Mouse (Mus musculus) limb, embryonic 12.5 days (tissue): ENCODE measurements around the gene Fezf2. TPM values are rescaled to one million over a fixed set of nuclear protein-coding genes. Genes with fewer than 3 reads are reported as not detected.

Experiments
- ATAC-seq: fragments of 200-750 bp; cut with Nextera tagmentation; 2 replicates; pipeline ENCODE4 v1.8.0; 2017; ENCODE audit warnings: low read depth, moderate TSS enrichment; ENCODE audit not compliant: insufficient number of reproducible peaks, insufficient read depth, low FRiP score, low TSS enrichment
- H3K27ac ChIP-seq: fragments of 300-500 bp; sonication (generic); 2 replicates; pipeline ENCODE4 v1.5.1; 2016; ENCODE audit warnings: mild to moderate bottlenecking, moderate library complexity
- H3K27me3 ChIP-seq: fragments of 300-500 bp; sonication (generic); 2 replicates; pipeline ENCODE4 v1.6.1; 2016; ENCODE audit warnings: mild to moderate bottlenecking, moderate library complexity
- H3K36me3 ChIP-seq: fragments of 300-500 bp; sonication (generic); 2 replicates; pipeline ENCODE4 v1.6.1; 2016; ENCODE audit warnings: mild to moderate bottlenecking, moderate library complexity
- H3K4me1 ChIP-seq: fragments of 300-500 bp; sonication (generic); replicated peaks from 2 replicates; pipeline ENCODE4 v1.6.1; 2016
- H3K4me2 ChIP-seq: fragments of 300-500 bp; sonication (generic); 2 replicates; pipeline ENCODE4 v1.6.1; 2016; ENCODE audit warnings: mild to moderate bottlenecking, moderate library complexity
- H3K4me3 ChIP-seq: fragments of 300-500 bp; sonication (generic); replicated peaks from 2 replicates; pipeline ENCODE4 v1.5.1; 2016; ENCODE audit warnings: mild to moderate bottlenecking
- H3K9ac ChIP-seq: fragments of 300-500 bp; sonication (generic); replicated peaks from 2 replicates; pipeline ENCODE4 v1.6.1; 2016; ENCODE audit warnings: mild to moderate bottlenecking, moderate library complexity
- H3K9me3 ChIP-seq: fragments of 300-500 bp; sonication (generic); 2 replicates; pipeline ENCODE4 v1.6.1; 2016; ENCODE audit warnings: mild to moderate bottlenecking, moderate library complexity
- WGBS: fragments of 180-500 bp; shearing (Covaris S2); methylation state at CpG from one replicate; pipeline ENCODE4 v1.1.7; 2016; 5-methylcytosine and 5-hydroxymethylcytosine counted together
- polyA plus RNA-seq: library from polyadenylated mRNA; unstranded; fragments of >200 nt; fragmentation: Nextera tagmentation; extraction: Ambion mirVana; gene quantifications from 2 replicates; pipeline ENCODE4 v1.2.1, GENCODE M21; 2016

The Fezf2 gene
- polyA plus RNA-seq, 1 experiment from 2014 or later, result 0.33 TPM

DNA sequence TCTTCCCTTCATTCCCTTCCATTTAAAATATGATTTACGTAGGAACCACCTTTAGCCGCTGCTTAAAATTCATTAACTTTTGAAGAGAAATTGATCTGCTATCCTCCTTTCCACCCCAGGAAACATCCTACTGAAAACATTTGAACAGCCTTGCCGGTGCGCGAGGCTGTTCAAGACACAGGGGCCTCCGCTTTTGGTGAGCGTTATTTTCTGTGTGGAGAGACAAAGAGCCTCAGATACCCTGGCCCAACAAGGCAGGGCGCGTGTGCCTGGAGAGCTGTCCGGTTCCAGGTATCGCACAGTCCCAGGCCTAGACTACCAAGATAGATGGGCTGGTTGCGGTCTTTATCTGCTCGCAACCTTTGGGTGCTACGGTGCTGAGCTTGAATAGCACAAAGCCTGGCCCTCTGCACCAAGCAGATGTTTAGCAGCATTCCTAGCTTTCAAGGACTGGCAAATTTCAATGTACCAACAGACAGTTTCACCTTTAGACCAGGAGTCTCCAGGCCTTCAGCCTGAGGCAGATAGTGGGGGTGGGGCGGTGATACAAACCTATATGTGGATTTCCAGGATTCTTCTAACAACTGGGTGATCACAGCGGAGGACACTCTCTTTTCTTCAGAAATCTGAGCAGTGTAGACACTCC lies 2.4 kb upstream of the Fezf2 start:
- no peak for ATAC-seq
- Histone ChIP-seq H3K4me1 (peaks cover 15% of the 10 kb centered on the region), H3K4me3 (no peak overlapping the region), H3K9me3 (no peaks in the 10 kb centered on the region), H3K4me2 (no peak overlapping the region), H3K27ac (no peak overlapping the region), H3K27me3 (peaks cover 93% of the 10 kb centered on the region), H3K36me3 (no peaks in the 10 kb centered on the region), H3K9ac (no peak overlapping the region)
- WGBS, result 5% methylated on average over 16 of the region's 16 CpGs

DNA sequence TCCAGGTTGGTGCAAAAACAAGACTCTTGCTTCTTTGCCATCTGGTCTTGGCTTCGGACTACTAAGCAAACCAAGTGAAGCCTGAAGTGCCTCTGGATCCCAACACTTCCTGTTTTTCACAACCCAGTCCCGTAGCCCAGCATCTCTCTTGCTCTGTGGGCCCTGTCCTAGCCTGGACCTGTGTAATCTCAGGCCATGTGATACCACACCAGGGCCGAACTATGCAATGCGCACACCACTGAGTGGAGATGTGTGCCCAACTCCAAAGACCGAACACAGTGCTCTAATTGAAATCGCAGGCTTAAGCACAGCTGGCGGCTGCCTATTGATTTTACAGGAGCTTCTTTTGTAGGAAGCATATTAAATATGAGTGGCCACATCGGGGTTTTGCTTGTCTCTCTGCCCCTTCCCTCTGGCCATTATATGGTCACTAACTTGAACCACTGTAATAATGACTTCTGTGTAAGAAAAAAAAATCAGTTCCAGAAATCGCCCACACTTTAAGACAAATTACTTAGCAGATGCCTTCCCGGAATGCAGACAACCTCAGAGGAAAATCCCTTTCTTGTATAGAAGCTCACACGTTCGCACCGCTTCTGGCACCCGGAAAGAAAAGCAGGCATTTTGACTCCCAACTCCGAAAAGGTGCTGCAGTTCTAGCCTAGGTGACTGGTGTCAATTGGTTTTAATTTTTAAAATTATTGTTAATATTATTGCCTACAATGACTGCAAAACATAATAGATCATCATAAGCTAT lies 1.5 kb upstream of the Fezf2 start:
- 4% methylated on average over 15 of the region's 15 CpGs for WGBS
- H3K9me3 ChIP-seq, result no peaks in the 10 kb centered on the region
- no peak overlapping the region for H3K4me3 ChIP-seq
- no peak overlapping the region for H3K4me2 ChIP-seq
- H3K4me1 ChIP-seq, result peaks cover 24% of the 10 kb centered on the region
- H3K27me3 ChIP-seq, result peaks cover 98% of the 10 kb centered on the region
- H3K9ac ChIP-seq, result no peak overlapping the region
- H3K36me3 ChIP-seq, result no peaks in the 10 kb centered on the region
- 0 out of 2 replicates have a peak, but pooled peaks have one; percentile 57 for ATAC-seq
- no peak overlapping the region for H3K27ac ChIP-seq

DNA sequence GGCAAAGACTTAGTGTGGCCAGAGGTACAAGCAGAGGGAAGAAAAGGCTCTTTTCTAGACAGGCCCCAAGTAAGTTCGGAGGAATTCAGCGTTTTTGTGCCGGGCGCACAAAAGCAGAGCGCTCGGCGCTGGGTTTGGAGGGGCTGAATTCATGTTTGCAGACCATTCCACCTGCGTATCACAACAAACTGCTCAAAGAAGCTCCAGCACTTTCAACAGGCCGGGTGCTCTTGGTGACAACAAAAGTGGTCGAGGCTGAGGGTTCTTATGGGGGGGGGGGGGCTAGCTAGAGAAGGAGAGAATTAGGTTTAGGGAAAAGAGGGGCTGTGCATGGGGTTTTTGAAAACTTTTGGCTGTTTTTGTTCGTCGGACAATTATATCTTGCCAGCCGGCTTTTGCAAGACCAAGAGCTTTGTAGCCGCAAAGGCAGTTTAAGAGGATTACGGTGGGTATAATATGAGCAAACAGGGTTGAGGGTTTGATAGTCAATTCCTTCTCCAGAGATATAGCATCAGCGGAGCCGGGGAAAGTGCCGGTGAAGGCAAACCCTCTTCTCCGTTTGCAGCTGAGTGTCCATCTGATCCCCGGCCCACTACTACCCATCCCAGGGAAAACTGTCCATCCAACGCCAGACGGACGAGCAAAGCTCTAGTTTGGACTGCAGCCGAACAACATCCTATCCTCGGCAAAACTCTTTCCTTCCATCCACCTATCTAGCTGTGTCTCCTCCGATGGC lies 956 bp downstream of the Fezf2 start:
- Histone ChIP-seq H3K9ac (no peak overlapping the region), H3K36me3 (no peaks in the 10 kb centered on the region), H3K4me2 (peak overlapping the region; percentile 48), H3K27me3 (peaks cover 100% of the 10 kb centered on the region), H3K9me3 (no peaks in the 10 kb centered on the region), H3K4me1 (peaks cover 26% of the 10 kb centered on the region), H3K27ac (no peak overlapping the region), H3K4me3 (peak overlapping the region; percentile 20)
- ATAC-seq, result no peak
- 1% methylated on average over 26 of the region's 26 CpGs for WGBS

DNA sequence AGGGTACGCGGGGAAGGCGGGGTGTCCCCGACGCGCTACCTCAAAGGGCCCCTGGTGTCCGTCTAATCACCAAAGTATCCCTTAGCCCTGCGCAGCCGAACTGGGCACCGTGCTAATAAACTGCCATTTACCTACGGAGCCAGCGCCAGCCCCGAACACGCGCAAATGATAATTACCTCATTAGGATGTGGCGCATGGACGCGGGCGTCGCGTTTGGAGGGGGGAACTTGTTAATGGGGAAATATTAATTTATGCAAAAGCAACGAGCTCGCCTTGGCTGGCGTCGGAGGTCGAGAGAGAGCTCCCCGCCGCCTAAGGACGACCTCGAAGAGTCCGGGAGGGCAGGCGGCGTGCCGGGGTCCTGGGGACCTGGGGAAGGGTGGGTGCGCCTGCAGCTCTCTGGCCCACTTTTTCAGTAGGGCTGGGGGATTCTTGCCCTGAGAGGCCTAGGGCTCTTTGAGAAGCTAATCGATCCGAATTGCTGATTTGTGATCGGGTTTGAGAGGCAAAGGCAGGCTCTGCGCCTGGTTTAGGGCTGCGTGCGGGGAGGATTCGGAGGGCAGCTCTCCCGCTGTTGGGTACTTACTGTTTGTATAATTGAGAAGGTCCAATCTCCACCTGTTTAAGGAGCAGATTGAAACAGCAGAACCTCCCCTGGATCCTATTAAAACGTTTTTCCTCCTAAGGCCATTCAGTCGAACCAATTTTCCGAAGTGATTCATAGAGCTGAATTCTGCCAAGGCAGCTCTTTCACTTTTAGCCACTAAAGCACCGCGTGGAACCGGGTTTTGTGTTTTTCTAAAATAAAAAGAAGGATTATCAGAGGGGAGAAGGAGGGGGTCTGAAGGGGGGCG lies 1.8 kb downstream of the Fezf2 start:
- peak overlapping the region; percentile 48 for H3K4me2 ChIP-seq

DNA sequence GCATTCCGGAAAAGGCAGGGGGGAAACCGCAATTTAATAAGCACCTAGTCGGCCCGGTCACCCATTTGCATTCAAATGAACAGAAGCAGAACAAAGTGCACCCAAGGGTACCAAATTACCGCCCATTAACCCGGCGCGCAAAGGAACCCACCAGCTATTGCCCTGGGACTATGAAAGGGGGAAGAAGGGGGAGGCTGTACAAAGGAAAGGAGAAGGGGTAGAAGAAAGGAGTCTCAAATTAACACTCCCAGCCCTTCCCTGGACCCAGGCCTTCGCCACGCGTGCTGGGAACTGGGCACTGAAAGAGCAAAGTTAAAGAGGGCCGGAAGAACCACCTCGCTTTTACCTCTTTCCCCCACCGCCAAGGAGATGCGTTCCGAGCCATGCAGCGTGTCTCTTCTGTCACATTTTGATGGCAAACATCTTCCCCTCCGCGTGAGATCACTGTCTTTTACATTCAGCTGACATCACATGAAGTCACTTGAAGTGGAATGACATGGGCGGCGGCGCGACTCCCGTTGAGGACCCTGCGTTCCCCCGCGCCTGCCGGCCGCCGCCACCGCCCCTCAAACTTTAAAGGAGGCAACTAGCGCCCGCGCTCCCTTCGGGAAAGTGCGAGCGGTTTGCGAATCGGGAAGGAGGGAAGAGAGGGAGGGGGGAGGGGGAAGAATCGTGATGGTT lies 2.6 kb downstream of the Fezf2 start:
- ATAC-seq, result no peak
- peaks cover 34% of the 10 kb centered on the region for H3K4me1 ChIP-seq
- H3K27ac ChIP-seq, result no peak overlapping the region
- peaks cover 100% of the 10 kb centered on the region for H3K27me3 ChIP-seq
- no peaks in the 10 kb centered on the region for H3K36me3 ChIP-seq
- H3K9me3 ChIP-seq, result no peaks in the 10 kb centered on the region
- no peak overlapping the region for H3K9ac ChIP-seq
- WGBS, result under 1% methylated on average over 40 of the region's 40 CpGs
- peak overlapping the region; percentile 48 for H3K4me2 ChIP-seq
- H3K4me3 ChIP-seq, result peak overlapping the region; percentile 26

More for the DNA sequence above, 1.8 kb downstream of the Fezf2 start:
- Histone ChIP-seq H3K27me3 (peaks cover 100% of the 10 kb centered on the region), H3K9ac (no peak overlapping the region), H3K4me3 (peak overlapping the region; percentile 26), H3K4me1 (peaks cover 29% of the 10 kb centered on the region), H3K27ac (no peak overlapping the region), H3K36me3 (no peaks in the 10 kb centered on the region), H3K9me3 (no peaks in the 10 kb centered on the region)
- ATAC-seq, result no peak
- WGBS, result under 1% methylated on average over 50 of the region's 50 CpGs

DNA sequence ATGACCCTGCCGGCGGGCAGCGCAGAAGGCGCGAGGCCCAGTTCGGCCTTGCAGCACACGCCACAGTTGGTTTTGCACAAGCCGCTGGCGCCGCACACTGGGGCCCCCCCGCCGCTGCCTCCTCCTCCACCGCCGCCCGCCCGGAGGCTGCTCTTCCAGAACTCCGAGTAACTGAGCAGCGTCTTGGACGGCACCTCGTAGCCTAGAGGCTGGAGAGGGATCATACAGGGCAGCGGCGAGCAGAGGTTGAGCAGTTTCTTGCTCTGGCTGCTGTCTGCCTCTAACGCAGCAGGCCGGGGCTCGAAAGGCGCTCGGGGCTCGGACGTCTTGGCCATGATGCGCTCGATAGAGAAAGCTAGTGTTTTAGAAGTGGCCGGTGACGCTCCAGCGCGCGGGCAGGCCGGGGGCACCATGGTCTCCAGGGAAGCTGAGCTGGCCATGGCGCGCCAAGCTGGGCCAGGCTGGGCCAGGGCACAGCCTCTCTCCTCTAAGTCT lies 3.2 kb downstream of the Fezf2 start:
- ATAC-seq, result 0 out of 2 replicates have a peak, but pooled peaks have one; percentile 49
- H3K4me1 ChIP-seq, result peaks cover 34% of the 10 kb centered on the region
- 2% methylated on average over 39 of the region's 39 CpGs for WGBS
- no peaks in the 10 kb centered on the region for H3K9me3 ChIP-seq
- H3K4me2 ChIP-seq, result peak overlapping the region; percentile 48
- H3K4me3 ChIP-seq, result peak overlapping the region; percentile 26
- H3K27me3 ChIP-seq, result peaks cover 100% of the 10 kb centered on the region
- H3K36me3 ChIP-seq, result no peaks in the 10 kb centered on the region
- H3K9ac ChIP-seq, result no peak overlapping the region
- H3K27ac ChIP-seq, result no peak overlapping the region

DNA sequence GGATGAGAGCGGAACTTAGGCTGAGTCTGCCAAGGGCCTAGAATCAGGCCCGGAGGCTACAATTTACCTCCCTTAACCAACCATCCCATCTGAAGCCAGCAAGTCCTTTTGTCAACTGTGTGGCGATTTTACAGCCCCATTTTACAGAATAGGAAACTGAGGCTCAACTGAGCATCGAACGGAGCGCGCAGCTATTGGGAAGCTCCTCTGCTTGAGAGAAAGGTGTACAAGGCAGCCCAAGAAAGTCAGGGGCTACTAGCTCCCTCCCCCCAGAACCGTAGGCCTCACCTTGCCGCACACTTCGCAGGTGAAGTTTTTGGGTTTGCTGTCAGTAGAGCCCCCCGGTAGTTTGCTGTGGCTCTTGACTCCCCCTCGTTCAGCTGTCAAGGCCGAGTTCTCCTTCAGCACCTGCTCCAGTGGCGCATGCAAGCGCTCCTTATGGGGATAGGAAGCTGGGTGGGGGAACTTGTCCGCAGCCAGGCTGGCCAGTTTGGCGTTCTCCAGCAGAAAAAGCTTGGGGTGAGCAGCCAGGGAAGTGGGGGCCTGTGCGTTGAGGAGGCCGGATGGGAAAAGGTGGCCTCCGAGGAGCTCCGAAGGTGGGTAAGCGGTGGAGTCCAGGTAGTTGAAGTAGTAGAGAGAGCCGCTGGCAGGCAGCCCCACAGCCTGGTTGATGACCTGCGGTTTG lies 3.8 kb downstream of the Fezf2 start:
- Histone ChIP-seq H3K9me3 (no peaks in the 10 kb centered on the region), H3K27ac (no peak overlapping the region), H3K4me1 (peaks cover 34% of the 10 kb centered on the region), H3K4me3 (peak overlapping the region; percentile 26), H3K36me3 (no peaks in the 10 kb centered on the region), H3K27me3 (peaks cover 100% of the 10 kb centered on the region), H3K4me2 (peak overlapping the region; percentile 48), H3K9ac (no peak overlapping the region)
- WGBS, result under 1% methylated on average over 24 of the region's 24 CpGs
- no peak for ATAC-seq

DNA sequence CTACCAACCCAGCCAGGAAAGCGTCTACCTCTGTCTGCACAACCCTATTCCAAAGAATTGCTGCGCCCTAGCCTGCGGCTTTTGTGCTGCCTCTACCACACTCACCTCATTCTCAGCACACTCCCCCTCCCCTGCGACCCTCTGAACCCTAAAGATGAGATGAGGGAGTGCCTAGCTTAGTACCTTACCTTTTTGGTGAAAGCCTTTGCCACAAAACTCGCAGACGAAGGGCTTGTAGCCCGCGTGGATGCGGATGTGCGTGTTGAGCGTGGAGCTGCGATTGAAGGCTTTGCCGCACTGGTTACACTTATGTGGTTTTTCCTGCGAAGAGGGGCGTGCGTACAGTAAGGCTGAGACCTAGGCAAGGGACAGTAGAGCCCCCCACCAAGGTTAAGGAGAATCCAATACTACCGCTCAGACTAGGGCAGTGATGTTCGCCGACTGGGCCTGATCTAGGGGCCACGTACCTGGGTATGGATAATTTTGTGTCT lies 4.5 kb downstream of the Fezf2 start:
- Histone ChIP-seq H3K27ac (no peak overlapping the region), H3K4me1 (peaks cover 34% of the 10 kb centered on the region), H3K4me3 (no peak overlapping the region), H3K4me2 (no peak overlapping the region), H3K9me3 (no peaks in the 10 kb centered on the region), H3K9ac (no peak overlapping the region), H3K36me3 (no peaks in the 10 kb centered on the region), H3K27me3 (peaks cover 97% of the 10 kb centered on the region)
- no peak for ATAC-seq
- WGBS, result 1% methylated on average over 20 of the region's 20 CpGs

DNA sequence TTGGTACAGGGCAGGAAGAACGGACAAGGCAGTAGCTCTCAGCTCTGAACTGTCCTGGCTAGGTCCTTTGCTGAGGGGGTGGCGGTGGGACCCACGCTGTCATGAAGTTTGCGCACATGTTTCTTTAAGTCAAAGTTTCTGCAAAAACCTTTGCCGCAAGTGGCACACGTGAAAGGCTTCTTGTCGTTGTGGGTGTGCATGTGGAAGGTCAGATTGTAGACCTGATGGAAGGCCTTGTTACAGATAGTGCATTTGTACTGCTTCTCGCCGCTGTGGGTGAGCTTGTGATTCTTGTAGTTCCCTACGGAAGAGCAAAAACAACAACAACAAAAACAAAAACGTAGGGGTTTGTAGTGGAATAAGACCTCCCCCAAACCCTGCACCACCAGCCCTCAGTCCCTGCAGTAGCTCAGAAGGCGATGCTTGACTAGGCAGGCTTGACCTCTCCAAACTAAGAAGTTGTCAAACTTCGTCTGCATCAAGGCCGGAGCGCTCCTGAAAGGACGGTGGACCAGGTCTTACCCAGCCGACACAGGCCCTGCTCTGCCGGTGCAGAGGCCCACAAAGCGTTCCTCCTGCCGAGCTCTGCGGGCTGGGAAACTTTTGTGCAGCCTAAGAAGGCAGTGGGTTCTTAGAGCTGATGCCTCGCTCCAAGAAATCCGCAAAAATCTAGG lies 5.4 kb downstream of the Fezf2 start:
- Histone ChIP-seq H3K9me3 (no peaks in the 10 kb centered on the region), H3K36me3 (no peaks in the 10 kb centered on the region), H3K27me3 (peaks cover 97% of the 10 kb centered on the region), H3K4me1 (peaks cover 34% of the 10 kb centered on the region), H3K9ac (no peak overlapping the region), H3K4me3 (no peak overlapping the region), H3K4me2 (no peak overlapping the region), H3K27ac (no peak overlapping the region)
- 2% methylated on average over 23 of the region's 23 CpGs for WGBS
- no peak for ATAC-seq
